Mouse (Mus musculus) urinary bladder, postnatal 25 days (tissue): Measurements from ENCODE around the gene Ifna2.

Experiments used
- DNase-seq: peaks from one replicate; pipeline ENCODE4 v3.0.0; 2022; ENCODE audit warnings: low spot score

Ifna2 gene

GRCm38 (mm10) chr4:88683812-88684211 is at the start of gene Ifna2:
Gene Ifna2 (minus strand): TSS chr4:88683912.
- no peak for DNase-seq

- DNase-seq: peak; percentile 28
These were observed 43.6 kb upstream of the Ifna2 start for GRCm38 (mm10) chr4:88727324-88727723.

- no peak for DNase-seq
These were observed 43.0 kb upstream of the Ifna2 start for GRCm38 (mm10) chr4:88726727-88727126.

- no peak for DNase-seq
These were observed 39.9 kb upstream of the Ifna2 start for GRCm38 (mm10) chr4:88723497-88724090.

- DNase-seq: peak; percentile 90
These were observed 38.3 kb upstream of the Ifna2 start, which contains the start of the genes Gm26566 and Klhl9 for GRCm38 (mm10) chr4:88721791-88722721. Gene Gm26566 (plus strand): TSS chr4:88721805. Gene Klhl9 (minus strand): TSS chr4:88722465.

- DNase-seq: no peak
These were observed 35.0 kb upstream of the Ifna2 start for GRCm38 (mm10) chr4:88718715-88719114.

- no peak for DNase-seq
These were observed 31.3 kb upstream of the Ifna2 start for GRCm38 (mm10) chr4:88715059-88715458.

- DNase-seq: no peak
These were observed 30.6 kb upstream of the Ifna2 start for GRCm38 (mm10) chr4:88714281-88714680.

- no peak for DNase-seq
These were observed 23.6 kb upstream of the Ifna2 start for GRCm38 (mm10) chr4:88707128-88707826.

GRCm38 (mm10) chr4:88705924-88706323 is 22.2 kb upstream of the Ifna2 start:
- no peak for DNase-seq

GRCm38 (mm10) chr4:88699301-88699700 is 15.6 kb upstream of the Ifna2 start:
- DNase-seq: no peak

- DNase-seq: no peak
These were observed 15.1 kb upstream of the Ifna2 start for GRCm38 (mm10) chr4:88698781-88699180.

GRCm38 (mm10) chr4:88697753-88698152 is 14.0 kb upstream of the Ifna2 start:
- no peak for DNase-seq

GRCm38 (mm10) chr4:88697108-88697507 is 13.4 kb upstream of the Ifna2 start:
- DNase-seq: no peak

GRCm38 (mm10) chr4:88696237-88696884 is 12.6 kb upstream of the Ifna2 start:
- DNase-seq: peak; percentile 77

- no peak for DNase-seq
These were observed 9.7 kb upstream of the Ifna2 start for GRCm38 (mm10) chr4:88693392-88693791.

GRCm38 (mm10) chr4:88692537-88692936 is 8.8 kb upstream of the Ifna2 start:
- DNase-seq: no peak

- DNase-seq: no peak
These were observed 7.5 kb upstream of the Ifna2 start, which contains the start of gene Ifnab for GRCm38 (mm10) chr4:88691259-88691658. Gene Ifnab (minus strand): TSS chr4:88691359.

GRCm38 (mm10) chr4:88681353-88681752 is 2.4 kb downstream of the Ifna2 start:
- DNase-seq: no peak

- no peak for DNase-seq
These were observed 3.4 kb downstream of the Ifna2 start for GRCm38 (mm10) chr4:88680362-88680761.

- no peak for DNase-seq
These were observed 6.9 kb downstream of the Ifna2 start, which contains the start of gene Ifna16 for GRCm38 (mm10) chr4:88676824-88677223. Gene Ifna16 (minus strand): TSS chr4:88676924.

GRCm38 (mm10) chr4:88655461-88655860 is 28.3 kb downstream of the Ifna2 start:
- DNase-seq: no peak
